Mouse (Mus musculus) frontal cortex, adult 2 months (tissue): ENCODE results near the gene Tspan32. TPM values are rescaled to one million over a fixed set of nuclear protein-coding genes. Genes with fewer than 3 reads are reported as not detected.

Experiments
- DNase-seq, 2 experiments: peaks; one replicate each; pipeline ENCODE4 v3.0.0; 2022; ENCODE audit warnings: low spot score in 1 of 2; ENCODE audit errors: extremely low spot score in 1 of 2
- polyA plus RNA-seq: library from polyadenylated mRNA; depleted of rRNA; stranded (reverse); fragments of >200 nt; gene quantifications from 2 replicates; pipeline ENCODE4 v1.2.3, GENCODE M21; 2012

Tspan32 gene
- polyA plus RNA-seq, 1 experiment = 0.36 TPM

- DNase-seq = no peak
Observed at GRCm38 (mm10) chr7:143031816-143032215, 27.0 kb downstream of the Tspan32 start.

- DNase-seq = no peak
Observed at GRCm38 (mm10) chr7:143033581-143033980, 28.7 kb downstream of the Tspan32 start.

- DNase-seq = no peak
Observed at GRCm38 (mm10) chr7:143034112-143034511, 29.3 kb downstream of the Tspan32 start.

DNA sequence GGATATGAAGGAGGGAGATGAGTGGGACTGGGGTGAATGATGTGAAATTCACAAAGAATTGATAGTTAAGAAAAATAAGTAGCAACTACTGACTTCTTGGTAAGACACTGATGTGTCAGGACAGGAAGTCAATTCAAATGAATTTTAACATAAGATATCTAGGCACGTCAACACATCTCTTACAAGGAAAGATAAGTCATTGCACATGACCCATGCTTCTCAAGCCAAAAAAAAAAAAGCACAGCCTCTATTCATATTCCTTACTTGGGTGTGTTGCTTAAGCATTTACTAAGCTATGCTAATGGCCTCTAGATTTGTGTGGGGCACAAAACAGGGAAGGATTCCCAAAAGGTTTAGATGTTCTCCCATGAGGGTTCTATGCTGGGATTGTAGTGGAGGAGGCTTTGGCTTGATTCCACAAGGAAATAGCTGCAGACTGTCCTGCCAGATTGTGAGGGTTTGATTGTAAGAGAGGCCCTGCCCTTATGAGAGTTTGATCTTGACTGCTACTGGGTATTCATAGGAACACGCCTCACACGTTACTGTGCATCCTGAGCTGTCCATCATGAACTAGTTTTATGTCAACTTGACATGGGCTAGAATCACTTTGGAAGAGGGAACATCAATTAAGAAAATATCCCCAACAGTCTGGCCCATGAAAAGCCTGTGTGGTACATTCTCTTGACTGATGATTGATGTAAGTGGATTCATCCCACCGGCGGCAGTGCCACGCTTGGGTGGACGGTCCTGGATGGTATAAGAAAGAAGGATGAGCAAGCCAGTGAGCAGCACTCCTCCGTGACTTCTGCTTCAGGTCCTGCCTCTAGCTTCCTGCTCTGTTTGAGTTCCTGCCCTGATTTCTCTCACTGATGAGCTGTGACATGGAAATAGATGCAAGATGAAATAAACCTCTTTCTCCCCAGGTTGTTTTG, 29.9 kb downstream of the Tspan32 start:
- no peak for DNase-seq

GRCm38 (mm10) chr7:143036787-143037186, 31.9 kb downstream of the Tspan32 start:
- no peak for DNase-seq

GRCm38 (mm10) chr7:143037306-143037705, 32.5 kb downstream of the Tspan32 start:
- no peak for DNase-seq

- DNase-seq = no peak
Observed at GRCm38 (mm10) chr7:143038174-143038931, 33.5 kb downstream of the Tspan32 start.

DNA sequence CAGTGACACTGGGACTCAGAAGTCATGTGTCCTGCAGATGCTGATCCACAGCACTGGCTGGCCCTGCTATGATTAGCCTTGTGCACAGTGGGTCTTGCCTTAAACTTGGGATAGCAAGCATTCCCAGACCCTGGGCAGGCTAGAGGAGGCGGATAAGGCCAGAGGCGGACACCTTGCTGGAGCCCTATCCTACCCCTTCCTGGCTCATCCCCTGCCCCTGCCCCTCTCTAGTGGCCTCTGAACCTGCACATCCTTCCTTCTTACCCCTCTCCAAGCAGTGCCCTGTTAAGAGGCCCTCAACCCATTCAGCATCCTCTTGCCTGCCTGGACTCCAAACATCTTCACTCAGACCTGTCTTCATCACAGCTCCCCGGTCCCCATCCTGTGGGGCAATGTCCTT, 35.7 kb downstream of the Tspan32 start:
- no peak for DNase-seq

DNA sequence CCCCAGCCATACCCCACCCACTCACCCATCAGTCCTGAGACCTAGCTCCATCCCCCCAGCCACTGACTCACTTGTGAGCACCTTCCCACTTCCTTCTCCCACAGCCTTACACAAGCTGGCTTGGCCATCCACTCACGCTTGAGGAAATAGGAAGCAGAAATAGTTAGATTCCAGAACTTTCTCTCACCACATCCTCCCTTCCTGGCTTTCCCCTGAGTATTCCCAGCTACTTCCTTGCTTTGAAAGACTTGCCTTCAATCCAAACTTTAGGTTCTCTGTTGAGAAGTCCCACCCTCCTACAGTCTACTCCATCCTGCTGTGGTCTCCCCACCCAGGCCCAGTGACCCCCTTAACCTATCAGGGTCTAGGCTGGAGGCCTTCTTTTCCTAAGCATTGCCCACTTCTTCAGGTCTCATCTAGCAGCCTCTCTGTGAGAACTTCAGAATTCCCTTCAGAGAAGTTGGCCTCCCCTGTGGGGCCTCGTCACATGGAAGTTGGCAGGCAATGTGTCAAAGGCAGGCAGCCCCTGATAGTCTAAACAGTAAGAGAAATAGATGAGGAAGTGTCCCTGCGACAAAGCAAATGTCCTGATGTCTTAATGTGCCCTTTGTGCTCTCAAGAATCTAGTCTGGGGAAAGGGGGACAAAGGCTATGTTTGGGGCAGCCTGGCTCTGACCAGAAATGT, 36.4 kb downstream of the Tspan32 start:
- DNase-seq = no peak

- DNase-seq = no peak
Observed at GRCm38 (mm10) chr7:143042089-143042488, 37.2 kb downstream of the Tspan32 start.

- DNase-seq = no peak
Observed at GRCm38 (mm10) chr7:143042897-143043300, 38.1 kb downstream of the Tspan32 start.

DNA sequence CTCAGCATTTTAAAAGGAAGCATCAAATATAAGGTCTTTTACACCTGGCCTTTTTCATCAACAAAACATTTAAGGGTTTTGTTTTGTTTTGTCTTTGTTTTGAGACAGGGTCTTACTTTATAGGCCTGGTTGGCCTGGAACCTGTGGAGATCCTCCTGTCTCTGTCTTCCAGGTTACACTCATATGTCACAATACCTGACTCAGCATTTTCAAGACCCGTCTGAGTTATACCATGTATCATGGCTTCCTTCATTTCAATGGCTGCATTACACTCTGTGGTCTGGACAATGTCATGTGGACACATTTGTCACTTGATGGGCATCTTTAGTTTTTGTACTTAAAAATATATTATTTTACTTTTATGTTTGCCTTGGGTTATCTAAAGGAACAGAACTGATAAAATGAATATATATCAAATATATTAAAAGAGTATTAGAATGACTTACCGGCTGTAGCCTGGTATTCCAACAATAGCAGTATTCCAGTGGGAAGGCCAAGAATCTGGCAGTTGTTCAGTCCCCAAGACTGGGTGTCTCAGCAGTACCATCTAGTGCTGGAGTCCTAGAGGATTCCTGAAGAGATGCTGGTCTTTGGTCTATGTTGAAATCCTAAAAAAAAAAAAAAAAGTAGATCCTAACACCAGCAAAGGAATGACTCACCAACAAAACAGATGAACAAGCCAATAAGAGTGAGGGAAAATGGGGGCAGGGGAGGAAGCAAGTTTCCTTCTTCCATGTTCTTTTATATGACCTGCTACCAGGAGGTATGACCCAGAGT, 39.4 kb downstream of the Tspan32 start:
- DNase-seq = no peak

DNA sequence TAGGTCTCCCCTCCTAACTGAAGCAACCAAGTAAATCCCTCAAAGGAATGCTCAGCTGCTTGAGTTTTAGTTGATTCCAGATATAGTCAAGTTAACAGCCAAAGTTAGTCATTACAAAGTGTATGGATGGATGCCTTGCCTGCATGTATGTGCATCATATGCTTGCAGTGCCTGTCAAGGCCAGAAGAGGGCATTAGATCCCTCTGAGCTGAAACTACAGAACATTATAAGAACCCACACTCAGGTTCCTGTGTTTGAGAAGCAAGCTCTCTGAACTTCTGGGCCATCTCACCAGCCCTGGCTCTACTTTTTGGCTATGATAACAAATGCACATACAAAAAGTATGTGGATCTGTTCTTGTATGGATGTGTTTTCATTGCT, 40.0 kb downstream of the Tspan32 start:
- DNase-seq = no peak

- no peak for DNase-seq
Observed at GRCm38 (mm10) chr7:143046358-143046757, 41.5 kb downstream of the Tspan32 start.

- no peak for DNase-seq
Observed at GRCm38 (mm10) chr7:143049331-143049730, 44.5 kb downstream of the Tspan32 start.

GRCm38 (mm10) chr7:143049841-143050816, 45.3 kb downstream of the Tspan32 start:
- DNase-seq = no peak

- no peak for DNase-seq
Observed at GRCm38 (mm10) chr7:143051316-143051715, 46.5 kb downstream of the Tspan32 start.

DNA sequence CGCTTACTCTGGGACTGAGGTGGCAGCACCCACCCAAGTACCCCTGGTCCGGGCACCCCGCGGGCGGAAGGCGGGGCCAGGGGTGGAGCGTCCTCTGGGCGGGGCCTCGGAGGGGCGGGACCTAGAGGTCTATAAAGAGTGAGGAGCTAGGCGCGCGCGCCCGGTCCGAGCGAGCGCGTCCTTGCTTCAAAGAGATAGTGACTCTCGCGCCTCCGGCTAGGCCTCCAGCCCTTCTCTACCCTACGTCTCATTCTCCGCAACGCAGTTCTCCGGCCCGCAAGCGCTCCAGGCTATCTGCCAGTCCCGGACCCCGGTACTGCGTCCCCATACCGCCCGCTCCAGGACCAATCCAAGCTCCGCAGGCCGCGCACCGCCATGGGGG, 47.8 kb downstream of the Tspan32 start, which contains the start of gene Cd81:
Gene Cd81 (plus strand): TSS at position 114 of the 382 bp plus-strand sequence.
- DNase-seq = peak; percentile 61 to 87
